Mouse (Mus musculus) lung, adult 2 months (tissue): ENCODE results near the gene Dnttip2. TPM values are rescaled to one million over a fixed set of nuclear protein-coding genes. Genes with fewer than 3 reads are reported as not detected.
"Not testable (repeated sequence)": the region's sequence is repeated elsewhere in the genome, so short reads cannot be mapped to it uniquely, and the experiment has no call there.

ENCODE experiments used
- DNase-seq: peaks from one replicate; pipeline ENCODE4 v3.0.0; 2022
- H3K4me1 ChIP-seq: fragments of 200-500 bp; 2 replicates; pipeline ENCODE4 v1.6.1; 2011; ENCODE audit warnings: low read length; ENCODE audit not compliant: control insufficient read depth, insufficient read depth
- H3K4me3 ChIP-seq: fragments of 200-500 bp; replicated peaks from 2 replicates; pipeline ENCODE3; 2011; ENCODE audit warnings: low read depth, mild to moderate bottlenecking, control low read depth, low read length; ENCODE audit errors: extremely low read depth
- CTCF ChIP-seq: fragments of 200-500 bp; IDR thresholded peaks from 2 replicates; pipeline ENCODE4 v1.5.1; 2011; ENCODE audit warnings: mild to moderate bottlenecking, low read length, control low read depth; ENCODE audit not compliant: insufficient read depth
- POLR2A ChIP-seq: fragments of 200-500 bp; IDR thresholded peaks from 2 replicates; pipeline ENCODE4 v1.6.1; 2011; ENCODE audit warnings: low read depth, mild to moderate bottlenecking, control low read depth, low read length, borderline replicate concordance; ENCODE audit errors: extremely low read depth
- WGBS: fragments of 180-500 bp; shearing (Covaris S2); methylation state at CpG from one replicate; pipeline ENCODE4 v1.1.7; 2018; 5-methylcytosine and 5-hydroxymethylcytosine counted together
- polyA plus RNA-seq: library from polyadenylated mRNA; depleted of rRNA; stranded (reverse); fragments of >200 nt; gene quantifications from 2 replicates; pipeline ENCODE4 v1.2.3, GENCODE M21; 2012; rRNA removed

Dnttip2 gene
- polyA plus RNA-seq: 5.6 and 8.1 TPM in 2 replicates

DNA sequence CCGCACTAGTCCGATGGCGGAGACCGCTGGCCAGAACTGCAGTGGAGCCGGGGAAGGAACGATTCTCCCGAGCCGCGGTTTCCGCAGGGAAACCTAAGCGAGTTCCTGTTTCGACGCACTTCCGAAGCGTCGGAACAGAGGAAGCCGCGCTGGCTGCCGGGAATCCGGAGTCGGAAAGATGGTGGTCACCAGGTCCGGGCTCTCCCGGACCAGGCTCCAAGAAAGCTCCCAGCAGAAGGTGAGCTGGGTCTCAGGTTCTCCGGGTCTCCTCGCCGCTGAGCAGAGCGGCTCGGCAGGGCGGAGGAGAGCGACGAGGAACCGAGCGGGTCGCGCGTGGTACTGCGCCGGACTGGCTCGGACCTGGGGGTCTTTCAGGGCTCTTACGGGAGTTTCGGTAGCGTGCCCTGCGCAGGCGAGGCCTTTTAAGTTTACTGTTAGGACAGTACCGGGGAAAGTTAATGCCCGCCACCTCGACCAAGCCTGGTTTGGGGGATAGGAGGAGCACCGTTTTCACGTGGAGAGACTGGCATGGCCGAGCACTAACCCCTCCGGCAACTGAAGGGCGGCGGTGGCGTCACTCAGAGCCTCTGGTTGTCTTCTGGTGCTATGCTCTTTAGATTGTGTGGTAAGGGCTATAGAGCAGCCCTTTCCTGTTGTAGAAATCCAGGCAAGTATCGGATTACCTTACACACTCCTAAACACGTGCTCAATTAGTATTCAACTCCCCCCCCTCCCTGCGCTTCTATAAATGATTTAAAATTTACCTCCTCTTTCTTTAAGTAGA is at the start of gene Dnttip2:
Gene Dnttip2 (plus strand): TSS at position 148 of the 784 bp plus-strand sequence.
- under 1% methylated on average over 57 of the region's 57 CpGs for WGBS
- peak; percentile 87 for DNase-seq
- peak; percentile 82 for TF ChIP-seq POLR2A
- no peak for TF ChIP-seq CTCF
- peak within 1 kb of the TSS; percentile 89 for H3K4me3 ChIP-seq
- H3K4me1 ChIP-seq: peaks cover 9% of the 10 kb centered on the region

DNA sequence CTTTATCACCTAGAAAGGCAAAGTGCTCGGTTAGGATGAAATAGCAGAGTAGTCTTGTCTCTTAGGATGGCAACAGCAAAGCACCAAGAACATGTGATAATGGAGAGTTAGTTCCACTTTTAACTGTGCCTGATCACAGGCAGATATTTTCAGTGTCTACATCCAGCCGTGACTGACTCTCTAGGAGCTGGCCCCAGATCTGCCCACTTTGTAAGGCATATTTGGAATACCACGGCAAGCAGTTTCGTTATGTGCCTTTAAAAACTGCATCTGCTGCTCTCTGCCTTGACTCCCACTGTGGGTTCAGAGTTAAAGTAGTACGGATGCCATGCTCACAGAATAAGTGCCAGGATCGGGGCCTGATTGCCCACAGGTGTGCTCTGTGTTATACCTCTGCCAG is 47.2 kb upstream of the Dnttip2 start:
- WGBS: 58% methylated on average over 6 of the region's 6 CpGs
- not testable (repeated sequence) for DNase-seq, H3K4me1 ChIP-seq, H3K4me3 ChIP-seq

DNA sequence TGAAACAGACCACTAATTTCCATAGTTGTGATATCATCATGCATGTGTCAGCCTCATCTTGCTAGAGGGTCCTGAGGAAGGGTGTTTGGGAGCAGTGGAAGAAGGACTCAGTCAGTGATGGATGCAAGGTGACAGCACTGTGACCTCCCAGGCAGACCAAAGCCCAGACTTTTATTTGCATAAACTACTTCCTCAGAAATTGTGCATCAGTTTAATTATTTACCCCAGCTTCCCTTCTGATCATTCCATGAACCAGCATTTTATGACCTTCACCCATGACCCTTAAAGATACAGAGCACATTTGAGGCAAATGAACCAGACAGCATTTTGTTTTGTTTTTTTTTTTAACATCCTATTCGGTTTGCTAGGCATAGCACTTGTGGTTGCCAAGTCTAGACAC is 38.4 kb upstream of the Dnttip2 start:
- no peak overlapping the region for H3K4me3 ChIP-seq
- TF ChIP-seq CTCF (no peak), POLR2A (no peak)
- WGBS: 40% methylated on average over 1 of the region's 1 CpGs
- DNase-seq: no peak
- H3K4me1 ChIP-seq: no peaks in the 10 kb centered on the region

DNA sequence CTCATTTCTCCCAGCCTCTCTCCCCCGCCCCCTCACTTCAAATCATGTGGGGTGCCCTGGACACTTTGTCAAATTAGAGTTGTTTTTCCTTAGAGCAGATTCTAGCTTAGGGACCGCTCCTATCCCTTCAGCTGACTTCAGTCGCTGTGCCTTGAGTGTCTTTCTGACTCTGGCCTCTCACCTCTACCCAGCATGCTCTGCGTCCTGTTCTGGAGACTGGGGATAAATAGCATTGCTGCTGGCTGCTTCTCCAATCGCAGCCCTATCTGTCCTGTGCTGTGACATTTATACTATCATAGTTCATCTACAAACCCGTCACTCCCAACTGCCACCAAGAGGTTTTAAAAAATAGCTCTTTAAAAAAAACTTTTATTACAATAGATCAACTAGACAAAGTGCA is 31.3 kb upstream of the Dnttip2 start:
- Histone ChIP-seq H3K4me3 (no peak overlapping the region), H3K4me1 (peaks cover 3% of the 10 kb centered on the region; the same call in 1 of the 2 replicates)
- no peak for TF ChIP-seq CTCF
- TF ChIP-seq POLR2A: no peak
- WGBS: 49% methylated on average over 6 of the region's 6 CpGs
- DNase-seq: no peak

DNA sequence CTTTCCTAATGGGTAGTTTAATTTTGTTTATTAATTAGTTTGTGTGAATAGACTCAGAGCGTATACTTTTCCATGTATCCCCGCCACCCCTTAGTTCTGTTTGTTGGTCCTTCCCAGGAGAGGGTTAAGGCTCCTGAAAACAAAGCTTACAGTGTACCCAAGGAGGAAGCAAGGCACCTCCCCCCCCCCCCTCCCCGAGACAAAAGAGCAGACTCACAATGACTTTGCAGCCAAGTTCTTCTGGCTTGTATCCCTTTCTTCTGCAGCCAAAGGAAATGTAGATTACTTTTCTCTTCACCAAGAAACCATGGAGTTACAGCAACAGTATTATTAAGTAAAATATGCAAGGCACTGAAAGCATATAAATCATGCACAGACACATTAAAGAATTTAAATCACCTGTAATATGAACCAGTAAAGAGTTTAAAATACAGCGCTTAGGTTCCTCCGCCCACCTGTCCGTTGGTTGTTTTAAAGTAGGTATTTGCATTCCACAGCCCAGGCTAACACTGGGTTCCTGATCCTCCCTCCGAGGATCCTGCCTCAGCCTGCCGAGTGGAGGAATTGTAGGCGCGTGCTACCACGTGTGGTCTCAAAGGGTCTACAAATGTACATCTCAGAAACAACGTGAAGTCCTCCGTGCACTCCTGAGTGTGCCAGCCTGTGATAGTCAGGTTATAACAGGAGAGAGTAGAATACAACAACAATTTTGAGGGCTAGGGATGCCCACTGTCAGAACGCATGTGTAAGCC is 30.6 kb upstream of the Dnttip2 start:
- DNase-seq: no peak
- Histone ChIP-seq H3K4me3 (no peak overlapping the region), H3K4me1 (peaks cover 3% of the 10 kb centered on the region; the same call in 1 of the 2 replicates)
- no peak for TF ChIP-seq CTCF
- TF ChIP-seq POLR2A: no peak
- 47% methylated on average over 14 of the region's 14 CpGs for WGBS

DNA sequence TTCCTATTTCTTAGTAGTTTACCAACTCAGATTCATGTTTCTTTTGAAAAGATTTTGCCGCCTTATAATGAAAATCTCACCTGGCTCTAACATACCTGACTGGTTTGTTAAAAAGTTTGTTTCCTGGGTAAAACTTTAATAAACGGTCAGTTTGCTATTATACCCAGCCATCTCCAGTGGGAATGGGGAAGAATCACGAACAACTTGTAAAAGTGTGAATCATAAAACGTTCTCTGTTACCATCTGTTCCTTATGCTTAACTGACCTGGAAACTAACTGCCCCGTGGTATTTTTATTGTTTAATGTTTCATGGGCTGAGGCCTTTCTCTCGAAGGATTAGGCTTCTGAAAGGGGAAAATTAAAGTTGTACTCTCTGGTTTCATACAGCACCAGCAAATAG is 29.4 kb upstream of the Dnttip2 start:
- H3K4me1 ChIP-seq: peaks cover 3% of the 10 kb centered on the region; the same call in 1 of the 2 replicates
- no peak overlapping the region for H3K4me3 ChIP-seq
- WGBS: 49% methylated on average over 6 of the region's 6 CpGs
- TF ChIP-seq CTCF (no peak), POLR2A (no peak)
- no peak for DNase-seq

DNA sequence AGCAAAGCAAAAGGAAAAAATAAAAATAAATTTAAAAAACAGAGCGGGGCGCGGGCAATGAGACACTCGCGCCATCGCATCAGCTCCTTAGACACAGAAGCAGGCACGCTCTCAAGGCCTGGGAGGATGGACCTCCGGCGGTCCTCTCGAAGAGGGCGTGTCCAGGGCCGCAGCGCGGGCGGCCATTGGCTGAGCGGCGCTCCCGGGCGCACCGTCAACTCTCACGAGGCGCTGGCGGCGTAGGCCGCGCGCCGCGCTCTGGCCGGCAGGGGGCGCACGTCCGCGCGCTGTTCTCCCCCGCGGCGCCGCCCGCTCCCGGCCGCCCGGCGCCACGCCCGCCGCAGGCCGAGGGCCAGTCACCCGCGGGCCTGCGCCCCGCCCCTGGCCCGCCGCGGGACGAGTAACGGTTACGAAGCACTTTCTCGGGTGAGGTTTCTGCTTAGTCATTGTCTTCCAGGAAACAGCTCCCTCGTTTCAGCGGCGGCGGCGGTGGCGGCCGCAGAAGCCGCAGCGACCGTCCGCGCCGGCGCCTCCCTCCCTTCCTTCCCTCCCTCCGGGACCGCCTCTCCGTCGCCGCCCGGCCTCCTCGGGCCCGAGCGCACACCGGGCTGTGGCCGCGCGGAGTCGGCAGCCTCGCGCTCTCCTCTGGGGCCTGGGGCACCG is 28.8 kb upstream of the Dnttip2 start, which contains the start of gene Gclm:
Gene Gclm (plus strand): TSS at position 343 of the 663 bp plus-strand sequence.
- peak; percentile 28; the same call in 1 of the 2 replicates for TF ChIP-seq CTCF
- TF ChIP-seq POLR2A: peak; percentile 58; the same call in 1 of the 2 replicates
- under 1% methylated on average over 81 of the region's 90 CpGs for WGBS
- peak; percentile 85 for DNase-seq
- Histone ChIP-seq H3K4me1 (peaks cover 3% of the 10 kb centered on the region; the same call in 1 of the 2 replicates), H3K4me3 (peak within 1 kb of the TSS; percentile 69)

DNA sequence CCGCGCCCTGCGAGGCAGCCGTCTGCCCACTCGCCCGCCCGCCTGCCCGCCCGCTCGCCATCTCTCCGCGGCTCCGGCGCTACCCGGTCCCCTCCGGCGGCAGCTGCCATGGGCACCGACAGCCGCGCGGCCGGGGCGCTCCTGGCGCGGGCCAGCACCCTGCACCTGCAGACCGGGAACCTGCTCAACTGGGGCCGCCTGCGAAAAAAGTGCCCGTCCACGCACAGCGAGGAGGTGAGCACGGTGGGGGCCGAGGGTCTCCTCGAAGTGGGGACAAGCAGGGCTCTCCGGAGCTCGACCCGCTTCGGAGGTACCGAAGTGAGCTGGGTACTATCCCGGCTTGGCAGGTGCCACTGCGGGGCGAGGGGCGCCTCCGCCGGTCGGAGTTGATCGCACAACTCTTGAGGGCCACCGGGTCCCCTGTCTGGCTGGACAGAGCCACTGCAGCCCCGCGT is 28.3 kb upstream of the Dnttip2 start:
- Histone ChIP-seq H3K4me1 (peaks cover 3% of the 10 kb centered on the region; the same call in 1 of the 2 replicates), H3K4me3 (peak overlapping the region; percentile 69)
- under 1% methylated on average over 48 of the region's 50 CpGs for WGBS
- TF ChIP-seq POLR2A: no peak
- 0 out of 2 replicates have a peak, but pooled peaks have one; percentile 1 for TF ChIP-seq CTCF
- no peak for DNase-seq

DNA sequence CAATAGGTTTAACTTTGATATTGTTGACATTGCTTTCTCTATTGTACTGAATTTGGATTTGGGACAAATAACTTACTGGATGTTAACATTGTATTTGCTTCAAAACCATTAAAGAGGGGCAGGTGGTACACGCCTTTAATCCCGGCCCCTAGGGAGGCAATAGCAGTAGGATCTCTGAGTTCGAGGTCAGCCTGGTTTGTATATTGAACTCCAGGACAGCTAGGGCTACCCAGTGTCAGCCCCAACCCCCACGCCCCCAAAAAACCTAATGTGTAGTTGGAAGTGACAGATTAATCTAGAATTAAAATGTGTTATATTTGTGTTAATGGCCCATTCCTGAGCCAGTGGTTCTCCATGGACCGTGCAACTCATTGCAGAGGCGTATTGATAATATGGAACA is 27.8 kb upstream of the Dnttip2 start:
- no peak for DNase-seq
- Histone ChIP-seq H3K4me1 (peaks cover 3% of the 10 kb centered on the region; the same call in 1 of the 2 replicates), H3K4me3 (peak overlapping the region; percentile 69)
- 34% methylated on average over 6 of the region's 6 CpGs for WGBS
- no peak for TF ChIP-seq POLR2A
- no peak for TF ChIP-seq CTCF
